Mouse (Mus musculus): ENCODE data around the gene Cplane1. TPM values are rescaled to one million over a fixed set of nuclear protein-coding genes. Genes with fewer than 3 reads are reported as not detected.
A peak's percentile ranks its signal among the peaks of the same experiment; 100 is the strongest.

Cplane1 gene
- total and polyA plus RNA-seq, 2 experiments from 2014 or later: 2.3 to 3.5 TPM

GRCm38 (mm10) chr15:8279320-8279779 is 110.4 kb downstream of the Cplane1 start:
- TF ChIP-seq CTCF (IDR thresholded peaks at IDR 0.05; ENCODE audit: low read depth): no peak
- Histone ChIP-seq H3K27ac (ENCODE audit: low read depth) (peak overlapping the region; percentile 46; the same call in 1 of the 2 replicates), H3K4me1 (ENCODE audit: control insufficient read depth, insufficient read depth) (0 out of 2 replicates have a peak, but pooled peaks cover 2% of the 10 kb centered on the region), H3K9me3 (replicated peaks; ENCODE audit: control insufficient read depth, low read length) (peaks cover 6% of the 10 kb centered on the region; the same call in 1 of the 2 replicates), H3K4me3 (ENCODE audit: low read depth, low read length) (peak overlapping the region; percentile 55), H3K36me3 (replicated peaks; ENCODE audit: control insufficient read depth, insufficient read depth, low read length) (no peaks in the 10 kb centered on the region), H3K9ac (replicated peaks; ENCODE audit: low read depth, low read length) (peak overlapping the region; percentile 43), H3K27me3 (ENCODE audit: control insufficient read depth, insufficient read depth, low read length) (no peaks in the 10 kb centered on the region), H3K4me2 (ENCODE audit: low read depth, low read length) (peak overlapping the region; percentile 78)
- ATAC-seq (ENCODE audit: insufficient read depth, low read depth) (peak; percentile 81), DNase-seq (ENCODE audit: low spot score) (peak; percentile 56)
- 16% methylated on average over 17 of the region's 17 CpGs for WGBS

GRCm38 (mm10) chr15:8279929-8280610 is 111.2 kb downstream of the Cplane1 start:
- no peaks in the 10 kb centered on the region for H3K27me3 ChIP-seq (ENCODE audit: control insufficient read depth, insufficient read depth, low read length)
- no peak for TF ChIP-seq CTCF (IDR thresholded peaks at IDR 0.05; ENCODE audit: low read depth)
- no peak for TF ChIP-seq EP300 (IDR thresholded peaks at IDR 0.05; ENCODE audit: low read depth)
- H3K4me1 ChIP-seq (ENCODE audit: control insufficient read depth, insufficient read depth): 0 out of 2 replicates have a peak, but pooled peaks cover 2% of the 10 kb centered on the region
- H3K9ac ChIP-seq (replicated peaks; ENCODE audit: low read depth, low read length): peak overlapping the region; percentile 43; the same call in 1 of the 2 replicates
- H3K4me2 ChIP-seq (ENCODE audit: low read depth, low read length): peak overlapping the region; percentile 78
- peak; percentile 64 for DNase-seq (ENCODE audit: low spot score)
- H3K4me3 ChIP-seq (ENCODE audit: low read depth, low read length): peak overlapping the region; percentile 55
- no peaks in the 10 kb centered on the region for H3K36me3 ChIP-seq (replicated peaks; ENCODE audit: control insufficient read depth, insufficient read depth, low read length)
- H3K9me3 ChIP-seq (replicated peaks; ENCODE audit: control insufficient read depth, low read length): peaks cover 6% of the 10 kb centered on the region; the same call in 1 of the 2 replicates
- H3K27ac ChIP-seq (ENCODE audit: low read depth): peak overlapping the region; percentile 46; the same call in 1 of the 2 replicates
- ATAC-seq (ENCODE audit: insufficient read depth, low read depth): peak; percentile 96
- WGBS: 17% methylated on average over 19 of the region's 20 CpGs

- DNase-seq (ENCODE audit: low spot score) (no peak), ATAC-seq (ENCODE audit: insufficient read depth, low read depth) (no peak)
- H3K4me1 ChIP-seq (ENCODE audit: control insufficient read depth, insufficient read depth): 0 out of 2 replicates have a peak, but pooled peaks cover 2% of the 10 kb centered on the region
- no peak overlapping the region for H3K27ac ChIP-seq (ENCODE audit: low read depth)
- H3K36me3 ChIP-seq (replicated peaks; ENCODE audit: control insufficient read depth, insufficient read depth, low read length): no peaks in the 10 kb centered on the region
- no peak overlapping the region for H3K9ac ChIP-seq (replicated peaks; ENCODE audit: low read depth, low read length)
- 74% methylated on average over 7 of the region's 7 CpGs for WGBS
- H3K9me3 ChIP-seq (replicated peaks; ENCODE audit: control insufficient read depth, low read length): no peaks in the 10 kb centered on the region
- no peak for TF ChIP-seq CTCF (IDR thresholded peaks at IDR 0.05; ENCODE audit: low read depth)
- no peak for TF ChIP-seq EP300 (IDR thresholded peaks at IDR 0.05; ENCODE audit: low read depth)
- H3K4me3 ChIP-seq (ENCODE audit: low read depth, low read length): no peak overlapping the region
- no peaks in the 10 kb centered on the region for H3K27me3 ChIP-seq (ENCODE audit: control insufficient read depth, insufficient read depth, low read length)
- no peak overlapping the region for H3K4me2 ChIP-seq (ENCODE audit: low read depth, low read length)
Observed at GRCm38 (mm10) chr15:8281701-8282100, 112.8 kb downstream of the Cplane1 start.

- Histone ChIP-seq H3K4me2 (ENCODE audit: low read depth, low read length) (no peak overlapping the region), H3K9ac (replicated peaks; ENCODE audit: low read depth, low read length) (no peak overlapping the region), H3K36me3 (replicated peaks; ENCODE audit: control insufficient read depth, insufficient read depth, low read length) (no peaks in the 10 kb centered on the region), H3K27me3 (ENCODE audit: control insufficient read depth, insufficient read depth, low read length) (no peaks in the 10 kb centered on the region), H3K4me3 (ENCODE audit: low read depth, low read length) (no peak overlapping the region), H3K4me1 (ENCODE audit: control insufficient read depth, insufficient read depth) (0 out of 2 replicates have a peak, but pooled peaks cover 2% of the 10 kb centered on the region), H3K9me3 (replicated peaks; ENCODE audit: control insufficient read depth, low read length) (no peaks in the 10 kb centered on the region), H3K27ac (ENCODE audit: low read depth) (no peak overlapping the region)
- WGBS: 63% methylated on average over 2 of the region's 2 CpGs
- DNase-seq (ENCODE audit: low spot score): no peak
- no peak for ATAC-seq (ENCODE audit: insufficient read depth, low read depth)
- TF ChIP-seq EP300 (IDR thresholded peaks at IDR 0.05; ENCODE audit: low read depth) (no peak), CTCF (IDR thresholded peaks at IDR 0.05; ENCODE audit: low read depth) (no peak)
Observed at GRCm38 (mm10) chr15:8282155-8282554, 113.2 kb downstream of the Cplane1 start.

DNA sequence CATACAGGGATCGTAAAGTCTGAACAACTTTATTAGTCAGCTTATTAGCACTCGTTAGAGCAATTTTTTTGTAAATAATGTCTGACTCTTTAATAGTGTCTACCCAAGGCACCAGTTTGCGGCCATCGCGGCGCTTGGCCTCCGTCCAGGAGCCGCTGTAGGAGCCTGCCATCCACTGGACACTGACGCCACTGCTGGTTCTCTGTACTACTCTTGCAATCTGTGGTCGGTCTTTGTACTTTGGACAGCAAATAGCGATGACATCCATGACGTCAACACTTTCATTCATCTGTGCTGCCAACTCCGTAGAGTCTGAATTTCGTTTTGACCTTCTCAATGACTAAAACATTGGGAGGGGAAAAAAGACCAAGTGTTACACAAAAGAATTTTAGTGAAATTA is 122.3 kb downstream of the Cplane1 start:
- WGBS: 71% methylated on average over 14 of the region's 14 CpGs
- Histone ChIP-seq H3K9me3 (replicated peaks; ENCODE audit: control insufficient read depth, low read length) (no peaks in the 10 kb centered on the region), H3K27ac (ENCODE audit: low read depth) (no peak overlapping the region), H3K4me3 (ENCODE audit: low read depth, low read length) (no peak overlapping the region), H3K4me1 (ENCODE audit: control insufficient read depth, insufficient read depth) (no peaks in the 10 kb centered on the region), H3K27me3 (ENCODE audit: control insufficient read depth, insufficient read depth, low read length) (no peaks in the 10 kb centered on the region), H3K9ac (replicated peaks; ENCODE audit: low read depth, low read length) (no peak overlapping the region), H3K36me3 (replicated peaks; ENCODE audit: control insufficient read depth, insufficient read depth, low read length) (peaks cover 59% of the 10 kb centered on the region), H3K4me2 (ENCODE audit: low read depth, low read length) (no peak overlapping the region)
- peak; percentile 49; the same call in 1 of the 2 replicates for ATAC-seq (ENCODE audit: insufficient read depth, low read depth)
- DNase-seq (ENCODE audit: low spot score): peak; percentile 30
- TF ChIP-seq CTCF (IDR thresholded peaks at IDR 0.05; ENCODE audit: low read depth): peak; percentile 18; the same call in 1 of the 2 replicates
- no peak for TF ChIP-seq EP300 (IDR thresholded peaks at IDR 0.05; ENCODE audit: low read depth)
